Mouse (Mus musculus) right cerebral cortex, adult 18-20 months (tissue): ENCODE results near the gene Enthd1.

Source experiments
- DNase-seq: peaks from one replicate; pipeline ENCODE4 v3.0.0; 2022; ENCODE audit warnings: mixed read lengths

Gene Enthd1

DNA sequence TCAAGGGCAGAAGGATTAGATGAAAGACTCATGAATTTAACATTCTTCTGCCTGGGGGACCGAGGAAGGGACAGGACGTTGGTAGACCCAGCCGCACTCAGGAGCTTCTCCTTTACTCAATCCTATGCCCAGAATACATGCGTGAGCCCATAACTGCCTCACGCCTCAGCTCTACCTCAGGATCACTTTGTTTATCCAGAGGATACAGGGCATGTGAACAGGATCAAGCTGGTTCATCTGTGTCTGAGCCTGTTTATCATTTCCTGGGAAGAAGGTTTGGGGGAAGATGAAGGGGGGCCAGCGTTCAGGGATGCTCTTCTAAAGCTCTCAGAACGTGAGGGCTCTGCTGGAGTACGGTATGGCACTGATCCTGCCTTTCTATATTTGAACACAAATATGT lies 82.6 kb downstream of the Enthd1 start:
- no peak for DNase-seq

DNA sequence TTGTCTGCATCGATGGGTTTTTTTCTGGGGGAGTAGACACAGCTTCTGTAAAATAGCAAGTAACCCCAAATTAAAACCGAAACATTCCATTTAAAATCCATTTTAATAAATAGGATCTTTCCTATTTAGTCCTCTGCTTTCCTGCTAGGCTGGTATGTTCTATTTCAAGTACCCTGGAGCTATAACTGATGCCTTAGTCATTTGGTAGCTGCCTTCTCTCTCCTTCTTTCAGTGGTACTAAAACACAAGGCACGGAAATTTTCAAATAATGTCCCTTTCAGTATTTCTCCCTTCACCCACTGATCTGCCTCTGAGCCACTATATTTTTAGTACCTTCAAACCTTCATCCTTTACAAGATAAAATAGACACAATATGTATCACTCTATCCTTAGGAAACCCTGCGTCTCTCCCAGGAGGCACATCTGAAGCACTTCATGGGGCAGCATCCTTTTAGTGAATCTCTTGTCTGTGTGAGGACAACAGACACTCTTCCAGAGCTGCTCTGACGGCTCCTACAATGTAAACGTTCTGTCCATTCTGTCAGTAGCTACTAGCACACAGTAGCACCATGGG lies 90.4 kb downstream of the Enthd1 start:
- DNase-seq: no peak

DNA sequence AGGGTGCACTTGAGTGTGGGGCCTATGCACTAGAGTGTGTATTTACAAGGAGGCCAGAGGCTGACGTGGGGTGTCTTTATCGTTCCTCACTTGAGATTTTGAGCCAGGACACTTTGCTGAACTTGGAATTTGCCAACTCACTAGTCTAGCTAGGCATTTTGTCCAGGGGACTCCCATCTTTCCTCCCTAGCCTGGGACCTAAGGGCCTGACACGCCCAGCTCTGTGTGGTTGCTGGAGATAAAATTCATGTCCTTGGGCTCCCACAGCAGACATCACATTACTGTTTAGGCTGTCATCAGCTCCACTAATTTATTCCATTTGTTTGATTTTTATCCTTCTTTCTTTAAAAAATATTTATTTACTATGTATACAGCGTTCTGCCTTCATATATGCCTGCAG lies 97.1 kb downstream of the Enthd1 start:
- no peak for DNase-seq

DNA sequence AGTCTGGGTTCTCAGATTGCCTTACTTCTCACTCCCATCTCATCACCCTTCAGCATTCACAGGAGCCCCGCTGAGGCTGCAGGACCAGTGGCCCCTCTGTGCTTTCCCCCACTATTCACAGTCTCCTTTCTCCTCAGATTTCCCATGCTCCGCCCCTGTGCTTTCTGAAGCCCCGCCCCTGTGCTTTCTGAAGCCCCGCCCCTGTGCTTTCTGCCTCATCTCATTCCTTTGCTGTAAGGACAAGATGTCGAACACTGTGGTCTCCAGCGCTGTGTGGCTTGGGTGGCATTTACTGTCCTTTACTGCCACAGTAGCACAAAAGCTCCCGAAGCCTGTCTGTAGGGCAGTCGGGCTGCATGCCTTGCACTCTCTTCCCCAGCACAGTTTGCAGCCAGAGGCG lies 102.8 kb downstream of the Enthd1 start:
- DNase-seq: no peak

DNA sequence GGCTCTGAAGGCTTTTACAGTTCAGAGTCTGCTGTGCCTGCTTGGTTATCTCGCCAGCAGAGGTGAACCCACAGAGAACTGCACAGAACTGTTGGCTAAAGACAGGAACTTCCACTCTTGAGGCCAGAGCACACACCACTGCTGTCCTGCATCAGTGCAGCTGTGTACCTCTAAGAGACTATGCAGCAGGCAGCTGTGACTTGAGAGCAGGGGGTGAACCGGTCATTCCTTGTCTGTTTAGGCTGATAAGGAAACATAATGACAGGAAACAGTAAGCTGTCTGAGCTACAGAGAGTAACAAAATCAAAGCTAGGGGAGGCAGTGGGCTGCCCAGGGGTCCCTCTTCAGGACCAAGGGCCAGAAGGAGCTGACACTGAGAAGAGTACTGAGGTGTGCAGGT lies 103.5 kb downstream of the Enthd1 start:
- DNase-seq: no peak

DNA sequence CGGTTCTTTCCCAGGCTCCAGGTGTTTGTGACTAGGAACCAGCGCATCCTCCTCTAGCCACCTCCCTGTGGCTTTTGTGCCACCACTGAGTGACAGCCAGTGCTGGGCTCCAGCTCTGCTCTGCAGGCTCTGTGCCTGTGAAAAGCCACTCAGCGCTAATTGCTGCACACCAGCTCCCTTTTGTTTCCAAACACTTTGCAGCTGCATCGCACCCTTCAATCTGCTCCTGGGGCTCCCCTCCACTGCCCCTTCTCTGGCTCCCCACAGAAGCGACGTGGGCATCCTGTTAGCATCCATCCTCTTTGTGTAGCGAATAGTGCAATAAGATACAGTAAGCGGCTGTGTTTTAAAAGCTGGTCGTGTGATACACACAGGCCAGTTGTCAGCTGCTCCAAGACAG lies 104.9 kb downstream of the Enthd1 start:
- DNase-seq: peak; percentile 12

DNA sequence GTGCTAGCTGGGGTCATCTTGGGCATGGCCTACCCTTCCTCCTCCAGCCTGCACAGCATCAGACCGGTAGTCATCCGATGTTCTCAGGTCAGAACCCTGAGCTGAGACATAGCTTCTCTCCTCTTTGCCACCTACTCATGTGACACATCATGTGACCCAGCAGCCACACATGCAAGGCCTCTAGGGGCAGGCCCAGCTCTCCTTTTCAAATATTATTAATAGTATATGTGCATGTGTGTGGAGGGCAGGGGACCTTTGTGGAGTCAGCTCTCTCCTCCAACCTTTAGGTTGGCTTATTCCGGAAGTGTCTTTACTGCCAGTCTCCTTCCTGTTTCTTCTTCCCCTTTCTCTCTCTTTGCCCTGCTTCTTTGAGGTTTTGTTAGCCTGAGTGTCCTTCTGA lies 107.0 kb downstream of the Enthd1 start:
- DNase-seq: no peak

DNA sequence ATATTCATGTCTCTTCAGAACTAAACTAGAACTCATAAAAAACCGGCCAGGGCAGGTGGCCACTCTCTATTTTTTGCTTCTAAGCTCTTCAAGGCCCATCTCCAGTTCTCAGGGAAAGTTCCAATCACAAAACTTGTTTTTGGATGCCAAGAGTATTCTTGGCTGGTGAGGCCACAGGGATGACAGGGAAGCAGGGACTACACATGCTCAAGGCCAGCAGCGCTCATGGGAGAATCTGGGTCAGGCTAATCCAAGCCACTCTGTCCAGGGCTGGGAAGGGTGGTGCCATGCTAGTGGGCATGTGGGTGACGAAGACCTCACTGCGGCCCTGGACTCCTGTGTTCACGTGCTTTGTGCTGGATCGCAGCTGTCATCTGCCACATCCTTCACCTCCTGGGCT lies 110.5 kb downstream of the Enthd1 start:
- no peak for DNase-seq

DNA sequence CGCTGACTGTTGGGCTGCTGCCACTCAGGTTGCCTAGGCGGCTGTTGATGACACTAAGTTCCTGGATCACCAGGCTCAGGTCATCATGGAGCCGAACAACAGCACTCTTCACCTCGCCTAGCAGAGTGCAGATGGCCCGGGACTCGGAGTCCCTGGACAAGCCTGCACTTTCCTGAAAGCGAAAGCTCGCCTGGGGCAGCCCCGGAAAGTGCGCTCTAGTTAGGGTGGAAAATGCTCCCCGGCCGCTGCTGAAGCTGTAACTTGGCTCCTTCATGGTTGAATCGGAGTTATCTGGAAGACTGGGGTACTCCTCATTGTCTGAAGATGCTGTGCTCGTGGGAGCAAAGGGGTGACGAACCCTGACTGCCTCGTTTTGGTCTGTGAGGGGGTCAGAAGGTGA lies 112.5 kb downstream of the Enthd1 start:
- DNase-seq: no peak

DNA sequence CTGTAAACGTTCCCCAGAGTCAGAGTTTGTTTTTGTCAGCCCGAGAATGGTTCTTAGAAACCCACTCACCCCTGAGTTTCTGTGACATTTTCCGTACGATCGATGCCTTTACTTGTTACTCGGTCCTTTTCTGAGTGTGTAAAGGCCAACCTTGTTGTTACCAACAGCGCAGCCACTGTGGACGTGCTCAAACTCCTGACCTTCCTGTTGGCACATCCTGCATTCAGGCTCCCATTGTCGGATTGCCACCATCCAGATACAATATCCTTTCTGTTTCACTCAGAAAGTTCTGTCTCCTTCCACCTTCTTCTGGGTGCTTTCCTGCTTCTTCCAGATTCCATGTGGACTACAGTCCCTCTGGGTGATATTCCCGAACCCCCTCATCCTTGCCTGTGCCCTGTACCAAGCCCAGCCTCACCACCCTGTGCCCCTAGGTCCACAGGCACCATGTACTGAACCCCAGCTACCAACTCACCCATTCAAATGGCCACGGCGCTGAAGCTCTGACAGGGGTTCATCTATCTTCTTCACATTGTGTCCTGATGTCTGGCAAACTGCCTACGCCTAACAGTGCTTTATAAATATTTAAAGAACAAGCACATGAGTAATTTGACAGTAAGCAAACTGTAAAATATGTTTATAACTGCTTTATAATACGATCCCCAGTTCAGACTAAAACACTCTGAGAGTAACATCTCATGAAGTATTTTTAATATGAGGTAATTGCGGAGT lies 118.8 kb downstream of the Enthd1 start:
- no peak for DNase-seq

DNA sequence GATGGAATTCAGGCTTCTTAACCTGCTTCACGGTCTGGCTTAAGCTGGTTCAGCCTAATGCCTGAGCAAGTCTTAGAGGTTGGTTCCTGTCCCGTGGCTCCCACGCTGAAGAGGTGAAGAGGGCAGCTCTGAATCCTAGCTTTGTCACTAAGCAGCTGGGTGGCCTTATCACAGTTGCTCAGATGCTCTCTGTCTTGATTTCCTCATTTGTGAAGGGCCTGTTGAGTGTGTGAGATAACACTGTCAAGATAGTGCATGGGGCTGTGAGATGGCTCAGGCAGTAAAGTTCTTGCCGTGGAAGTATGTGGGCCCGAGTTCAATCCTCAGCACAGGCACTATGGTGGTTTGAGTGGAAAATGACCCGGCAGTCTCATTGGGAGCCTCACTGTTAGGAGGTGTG lies 124.8 kb downstream of the Enthd1 start:
- DNase-seq: no peak

DNA sequence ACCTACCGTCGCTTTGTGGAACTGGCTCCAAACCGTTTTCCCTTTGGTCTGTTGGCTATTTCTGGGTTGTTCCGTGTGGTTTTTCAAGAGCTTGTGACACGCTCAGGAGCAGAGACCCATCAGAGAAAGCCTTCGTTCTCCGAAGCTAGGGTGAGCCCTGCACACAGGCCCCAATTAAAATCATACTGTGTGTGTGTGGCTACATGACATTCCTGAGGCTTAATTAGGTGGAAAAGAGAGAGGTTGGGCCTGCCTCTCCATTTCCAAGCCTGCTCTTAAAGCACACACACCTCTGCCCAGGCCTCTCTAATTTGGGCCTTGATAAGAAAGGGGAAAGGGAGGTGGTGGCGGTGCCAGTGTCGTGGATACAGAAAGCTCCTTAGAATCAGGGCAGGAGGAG lies 126.5 kb downstream of the Enthd1 start:
- DNase-seq: no peak

DNA sequence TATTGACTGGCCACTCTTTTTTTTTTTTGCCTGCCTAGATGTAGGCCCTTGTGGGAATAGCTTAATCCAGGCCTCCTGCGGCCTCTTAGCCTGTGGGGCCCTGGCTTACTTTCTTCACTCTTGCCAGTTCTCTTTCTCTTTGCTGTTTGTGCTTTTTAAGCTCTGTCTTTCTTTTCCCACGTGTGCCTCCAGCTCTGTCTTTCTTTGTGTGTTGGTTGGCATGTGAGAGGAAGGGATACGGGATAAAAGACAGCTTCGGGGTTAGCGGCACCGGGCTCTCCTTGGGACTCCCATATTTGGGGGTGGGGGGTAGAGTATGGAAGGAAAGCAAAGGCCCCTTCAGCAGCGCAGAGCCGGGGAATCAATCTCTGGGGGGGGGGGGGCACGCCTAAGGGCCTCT lies 127.0 kb downstream of the Enthd1 start:
- DNase-seq: no peak

DNA sequence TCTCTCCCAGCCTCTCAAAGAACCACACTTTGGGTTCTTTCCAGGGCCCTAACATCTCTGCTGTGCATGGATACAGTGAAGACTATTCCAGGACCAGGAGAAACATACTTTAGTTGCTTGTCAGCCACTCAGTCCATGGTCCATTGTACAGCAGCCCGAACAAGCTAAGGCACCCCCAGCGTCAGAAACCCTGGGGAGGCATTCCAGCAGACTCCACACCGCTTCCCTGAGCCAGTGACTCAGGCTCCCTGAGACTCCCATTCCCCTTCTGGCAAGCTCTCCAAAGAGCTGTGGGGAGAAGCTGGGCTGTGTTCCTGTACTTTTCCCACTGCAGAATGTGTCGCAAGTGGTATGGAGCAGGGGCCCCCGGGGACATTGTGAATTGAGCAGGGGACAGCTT lies 128.0 kb downstream of the Enthd1 start:
- no peak for DNase-seq

DNA sequence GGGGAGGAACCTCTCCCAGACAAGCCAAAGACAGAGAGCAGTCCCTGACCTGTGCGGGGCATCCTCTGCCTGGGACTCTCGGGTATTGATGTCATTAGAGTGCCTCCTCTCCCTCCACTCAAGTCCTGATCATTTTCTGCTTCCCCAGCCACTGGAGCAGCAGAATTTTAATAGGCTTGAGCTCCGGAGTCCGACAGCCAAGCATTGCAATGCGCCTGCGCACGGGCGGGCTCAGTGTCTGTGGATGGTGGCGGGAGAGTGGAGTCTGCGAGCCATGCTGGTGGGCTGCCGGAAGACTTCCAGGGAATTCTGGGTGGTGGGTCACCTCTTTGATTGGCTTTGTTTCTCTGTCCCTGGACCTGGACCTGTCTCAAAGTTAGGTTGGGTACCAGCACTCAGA lies 134.6 kb downstream of the Enthd1 start:
- peak; percentile 43 for DNase-seq

DNA sequence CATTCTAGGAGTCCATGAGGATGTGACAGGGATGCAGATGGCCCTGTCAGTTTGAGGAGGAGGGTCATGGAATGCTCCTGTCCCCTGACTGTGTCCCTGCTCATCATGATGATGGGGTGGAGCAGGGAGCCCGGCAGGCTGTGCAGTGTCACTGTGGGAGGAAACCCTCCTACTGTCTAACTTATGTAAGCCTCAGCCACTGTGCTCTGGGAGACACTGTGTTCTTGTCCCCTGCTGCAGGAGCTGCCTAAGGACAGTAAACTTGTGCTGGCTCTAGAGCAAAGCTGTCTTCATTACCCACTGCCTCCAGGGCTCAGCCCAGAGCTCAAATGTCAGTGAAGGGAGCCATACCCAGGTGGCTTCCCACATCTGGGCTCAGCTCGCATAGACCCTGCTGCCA lies 146.8 kb downstream of the Enthd1 start:
- DNase-seq: peak; percentile 67

DNA sequence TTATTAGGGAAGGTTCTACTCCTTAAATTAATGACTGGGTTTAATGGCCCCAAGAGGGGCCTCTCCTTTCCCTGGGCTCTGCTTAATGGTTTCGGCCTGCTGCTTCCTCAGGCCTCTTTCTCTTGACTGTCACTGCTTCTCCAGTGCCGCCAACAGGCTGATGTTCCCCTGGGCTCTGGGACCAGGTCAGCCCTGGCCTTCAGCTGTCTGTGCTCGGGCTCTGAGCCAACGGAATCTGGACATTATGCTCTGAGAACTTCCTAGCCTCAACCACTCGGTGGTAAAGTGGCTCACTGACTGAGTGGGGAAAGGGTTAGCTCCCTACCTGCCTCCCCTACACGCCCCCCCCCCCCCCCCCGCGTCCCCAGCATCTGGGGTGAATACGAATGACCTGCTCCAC lies 147.9 kb downstream of the Enthd1 start:
- DNase-seq: no peak

DNA sequence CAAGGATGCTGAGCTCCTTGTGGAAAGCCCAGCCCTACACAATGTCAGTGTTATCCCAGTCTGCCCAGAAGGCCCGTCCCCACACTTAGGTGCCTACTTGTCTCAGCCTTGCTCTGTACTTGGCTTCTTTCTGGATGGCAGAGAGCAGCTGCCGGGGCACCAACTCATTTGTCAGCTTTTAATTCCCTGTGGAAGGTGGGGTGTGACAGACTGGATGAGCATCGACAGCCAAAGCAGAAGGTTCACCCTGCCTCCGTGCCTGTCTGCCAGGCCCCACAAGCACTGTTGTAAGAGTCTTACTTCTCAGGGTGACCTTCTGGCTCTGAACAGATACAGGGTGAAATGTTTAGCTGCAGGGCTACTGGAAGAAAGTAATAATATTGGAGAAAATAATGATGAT lies 149.8 kb downstream of the Enthd1 start:
- DNase-seq: no peak

DNA sequence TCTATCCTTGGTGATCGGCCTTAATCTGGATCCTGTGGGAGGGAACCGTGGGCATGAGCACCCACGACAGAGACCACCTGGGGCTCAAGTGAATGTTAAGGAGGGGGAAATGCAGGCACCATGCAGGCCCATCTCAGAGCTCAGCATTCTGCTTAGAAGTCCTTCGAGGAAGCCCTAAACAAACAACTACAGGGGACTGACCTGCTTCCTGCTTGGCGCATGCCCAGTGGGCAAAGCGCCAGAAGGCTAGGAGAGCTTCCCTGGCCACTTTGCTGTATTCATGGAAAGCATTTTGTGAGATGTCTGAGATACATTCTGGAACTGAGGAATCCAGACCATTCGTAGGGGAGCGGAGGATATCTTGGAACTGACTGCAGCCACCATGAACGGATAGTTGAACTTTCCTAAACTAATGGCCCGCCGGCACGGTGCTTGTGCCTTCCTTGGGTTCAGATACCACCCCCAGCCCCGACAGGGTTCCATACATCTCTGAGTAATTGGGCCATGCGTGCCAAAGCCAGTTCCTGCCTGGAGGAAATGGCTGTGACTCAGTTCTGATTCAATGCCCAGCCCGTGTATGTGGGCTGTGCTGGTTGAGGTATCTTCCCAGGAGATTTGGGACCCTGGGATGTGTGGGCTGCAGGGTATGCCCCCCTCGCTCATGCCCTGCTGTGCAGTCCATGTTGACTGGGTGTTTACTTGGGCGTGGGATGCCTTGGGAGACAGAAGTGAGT lies 150.8 kb downstream of the Enthd1 start:
- DNase-seq: peak; percentile 65

DNA sequence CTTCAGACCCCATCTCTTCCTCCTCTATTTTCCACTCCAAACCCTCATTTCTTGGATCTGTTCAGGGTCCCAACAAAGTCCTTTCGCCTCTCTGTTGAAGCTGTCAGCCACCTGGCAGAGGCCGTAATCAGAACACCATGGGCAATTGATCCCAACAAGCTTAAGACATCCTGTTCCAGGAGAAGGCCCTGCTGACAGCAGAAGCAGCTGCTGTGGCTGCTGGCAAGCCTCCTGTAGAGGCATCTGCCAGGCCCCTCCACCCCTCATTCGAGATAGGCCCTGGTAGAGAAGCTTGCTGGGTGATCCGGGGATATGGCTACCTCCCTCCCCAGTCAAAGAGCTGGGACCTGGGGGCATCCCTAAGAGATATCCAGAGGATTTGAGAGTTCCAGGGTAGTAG lies 151.9 kb downstream of the Enthd1 start:
- DNase-seq: no peak

DNA sequence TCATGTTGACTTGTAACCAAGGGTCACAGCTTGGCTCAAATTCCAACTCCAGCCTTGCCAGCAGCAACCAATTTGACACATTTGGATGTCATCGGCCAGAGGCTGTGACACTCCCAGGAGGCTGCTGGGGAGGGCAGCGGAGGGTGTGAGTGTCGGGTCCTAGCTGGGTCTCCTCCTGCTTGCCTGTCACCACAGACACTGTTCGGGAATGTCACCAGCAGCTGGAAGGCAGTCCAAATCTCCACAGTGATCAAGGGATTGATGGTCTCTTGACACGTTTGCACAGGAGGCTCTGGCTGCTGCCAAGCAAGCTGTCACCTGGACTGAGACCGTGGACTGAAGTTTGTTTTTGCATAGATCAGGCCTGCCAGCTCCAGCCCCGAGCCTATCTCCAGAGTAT lies 154.3 kb downstream of the Enthd1 start:
- no peak for DNase-seq

DNA sequence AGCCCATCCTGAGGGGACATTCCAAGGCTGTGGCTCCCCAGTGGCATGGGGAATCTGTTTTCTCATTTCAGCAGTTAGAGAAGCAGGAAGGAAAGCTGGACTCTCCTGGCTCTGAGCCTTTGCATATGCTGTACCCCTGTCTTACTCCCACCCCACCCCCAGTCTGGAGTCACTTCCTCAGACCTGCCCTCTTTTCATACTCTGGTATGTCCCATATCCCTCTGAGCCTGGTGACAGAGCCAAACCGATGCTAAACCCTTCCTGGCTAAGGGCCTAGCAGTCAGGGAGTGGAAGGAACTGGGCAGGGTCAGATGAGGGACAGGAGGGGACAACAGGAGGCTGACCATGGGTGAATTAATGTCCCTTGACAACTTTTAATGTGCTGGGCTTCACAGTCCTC lies 157.1 kb downstream of the Enthd1 start:
- DNase-seq: no peak
